Mouse (Mus musculus) layer of hippocampus, adult 18-20 months (tissue): Measurements from ENCODE around the gene Sars2. TPM values are rescaled to one million over a fixed set of nuclear protein-coding genes. Genes with fewer than 3 reads are reported as not detected.

ENCODE experiments used
- DNase-seq, 2 experiments: peaks; one replicate each; pipeline ENCODE4 v3.0.0; 2022; ENCODE audit warnings: low spot score in 2 of 2
- total RNA-seq, 2 experiments: library from RNA; stranded (reverse); gene quantifications; 2 replicates each; pipeline ENCODE4 v1.2.3; 2021

The Sars2 gene
- total RNA-seq, 2 experiments from 2014 or later = 11.1 to 11.2 TPM

DNA sequence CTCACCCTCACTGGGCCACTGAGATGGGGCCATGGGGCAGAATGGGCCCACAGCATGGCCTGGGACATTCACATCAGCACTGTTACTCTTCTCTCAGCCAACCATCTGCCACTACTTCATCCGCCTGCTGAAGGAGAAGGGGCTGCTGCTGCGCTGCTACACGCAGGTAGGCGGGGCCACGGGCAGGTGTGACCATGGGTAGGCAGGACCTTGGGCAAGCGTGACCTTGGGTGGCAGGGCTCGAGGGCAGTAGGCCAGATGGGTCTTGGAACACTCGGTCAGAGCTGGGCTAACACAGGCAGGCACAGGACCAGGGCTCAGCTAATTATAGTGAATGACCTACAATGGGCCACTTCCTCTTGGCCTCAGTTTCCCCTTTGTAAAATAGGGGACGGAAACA is 37.0 kb downstream of the Sars2 start:
- DNase-seq = no peak

DNA sequence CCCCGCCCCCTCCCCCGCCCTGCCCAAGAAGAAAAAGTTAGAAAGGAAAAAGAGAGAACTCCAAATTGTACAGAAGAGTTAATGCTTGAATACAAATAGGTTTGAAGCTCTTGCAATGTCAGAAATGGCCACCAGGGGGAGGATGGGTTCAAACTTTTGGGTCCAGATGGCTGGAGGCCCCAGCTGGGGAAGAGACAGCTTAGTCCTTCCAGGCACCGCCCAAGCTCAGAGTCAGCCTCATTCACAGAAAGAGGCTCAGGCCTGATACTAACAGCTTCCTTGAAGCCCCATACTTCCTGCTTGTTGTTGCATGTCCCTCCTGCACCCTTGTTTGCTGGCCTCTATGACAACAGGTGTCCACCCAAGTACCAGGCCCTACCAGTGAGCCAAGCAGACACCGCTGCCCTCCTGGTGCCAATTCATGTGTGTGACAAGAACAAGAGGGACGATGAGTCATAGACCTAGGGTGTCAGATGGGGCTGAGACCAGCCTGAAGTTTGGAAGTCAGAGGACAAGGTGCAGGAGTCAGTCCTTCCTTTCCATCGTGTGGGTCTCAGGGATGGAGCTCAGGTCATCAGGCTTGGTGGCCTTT is 38.4 kb downstream of the Sars2 start:
- peak; percentile 81 to 96 for DNase-seq

DNA sequence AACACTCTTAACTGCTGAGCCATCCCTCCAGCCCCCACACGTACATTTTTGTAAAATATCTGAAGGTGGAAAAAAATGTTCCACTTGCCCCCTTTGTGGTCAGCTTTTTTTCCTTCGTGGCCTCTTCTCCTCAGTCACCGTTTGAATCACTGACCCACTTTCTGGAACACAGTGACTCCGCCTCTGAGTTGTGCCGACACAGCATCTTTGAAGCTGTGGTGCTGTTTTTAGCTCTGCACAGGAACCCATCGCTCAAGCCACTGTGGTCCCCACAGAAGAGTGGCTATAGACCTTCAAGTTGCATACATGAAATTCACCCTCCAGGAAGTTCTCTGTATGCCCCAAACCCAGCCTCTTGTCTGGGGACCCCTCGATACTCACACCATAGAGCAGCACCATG is 39.1 kb downstream of the Sars2 start:
- no peak for DNase-seq

DNA sequence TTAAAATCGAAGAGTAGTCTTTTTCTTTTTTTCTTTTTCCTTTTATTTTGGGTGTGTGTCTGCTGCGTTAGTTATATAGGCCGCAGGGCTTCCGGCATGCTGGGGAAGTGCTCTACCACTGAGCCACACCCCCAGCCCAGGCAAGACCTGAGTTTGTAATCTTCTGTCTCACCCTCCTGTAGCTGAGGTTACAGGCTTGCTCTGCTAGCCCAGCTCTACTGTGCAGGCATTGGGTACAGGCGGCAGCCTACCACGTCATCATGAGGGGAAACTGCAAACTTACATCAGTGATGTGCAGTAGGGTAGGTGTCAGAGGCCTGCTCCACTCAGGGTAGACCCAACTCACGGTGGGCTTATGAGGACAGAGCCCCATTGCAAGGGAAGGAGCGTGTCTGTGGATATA is 39.5 kb downstream of the Sars2 start:
- DNase-seq = no peak

DNA sequence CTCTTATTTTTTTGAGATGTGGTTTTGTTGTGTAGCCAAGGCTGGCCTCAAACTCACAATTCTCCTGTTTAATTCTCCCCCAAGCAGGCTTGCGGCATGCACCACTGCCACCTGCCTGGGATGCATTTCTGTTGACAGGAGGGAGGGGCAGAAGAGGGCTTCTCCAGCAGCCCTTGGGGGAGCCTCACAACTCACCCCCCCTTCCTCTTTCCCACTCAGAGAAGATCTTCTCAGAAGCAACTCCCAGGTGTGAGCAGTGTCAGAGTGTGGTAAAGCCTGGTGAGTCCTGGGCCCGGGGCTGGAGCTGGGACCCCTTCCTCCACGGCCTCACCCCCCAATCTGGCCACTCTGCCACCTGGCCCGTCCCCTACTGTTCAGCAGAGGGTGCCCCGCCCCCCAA is 43.4 kb downstream of the Sars2 start:
- no peak for DNase-seq

DNA sequence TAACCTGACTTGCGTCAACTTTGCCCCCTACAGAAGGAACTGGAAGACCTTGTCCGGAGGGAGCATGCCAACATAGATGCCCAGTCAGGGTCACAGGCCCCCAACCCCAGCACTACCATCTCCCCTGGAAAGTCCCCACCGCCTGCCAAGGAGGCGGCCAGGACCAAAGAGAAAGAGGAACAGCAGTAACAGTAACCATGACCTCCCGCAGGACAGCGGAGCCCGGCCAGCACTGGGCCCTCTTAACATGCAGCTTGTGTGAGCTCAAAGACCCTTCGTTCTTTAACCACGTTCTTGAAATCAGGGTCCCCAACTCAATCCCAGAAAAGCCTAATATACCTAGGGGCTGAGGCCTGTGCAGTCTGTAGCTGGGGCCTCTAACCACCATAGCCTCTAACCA is 46.1 kb downstream of the Sars2 start:
- no peak for DNase-seq

DNA sequence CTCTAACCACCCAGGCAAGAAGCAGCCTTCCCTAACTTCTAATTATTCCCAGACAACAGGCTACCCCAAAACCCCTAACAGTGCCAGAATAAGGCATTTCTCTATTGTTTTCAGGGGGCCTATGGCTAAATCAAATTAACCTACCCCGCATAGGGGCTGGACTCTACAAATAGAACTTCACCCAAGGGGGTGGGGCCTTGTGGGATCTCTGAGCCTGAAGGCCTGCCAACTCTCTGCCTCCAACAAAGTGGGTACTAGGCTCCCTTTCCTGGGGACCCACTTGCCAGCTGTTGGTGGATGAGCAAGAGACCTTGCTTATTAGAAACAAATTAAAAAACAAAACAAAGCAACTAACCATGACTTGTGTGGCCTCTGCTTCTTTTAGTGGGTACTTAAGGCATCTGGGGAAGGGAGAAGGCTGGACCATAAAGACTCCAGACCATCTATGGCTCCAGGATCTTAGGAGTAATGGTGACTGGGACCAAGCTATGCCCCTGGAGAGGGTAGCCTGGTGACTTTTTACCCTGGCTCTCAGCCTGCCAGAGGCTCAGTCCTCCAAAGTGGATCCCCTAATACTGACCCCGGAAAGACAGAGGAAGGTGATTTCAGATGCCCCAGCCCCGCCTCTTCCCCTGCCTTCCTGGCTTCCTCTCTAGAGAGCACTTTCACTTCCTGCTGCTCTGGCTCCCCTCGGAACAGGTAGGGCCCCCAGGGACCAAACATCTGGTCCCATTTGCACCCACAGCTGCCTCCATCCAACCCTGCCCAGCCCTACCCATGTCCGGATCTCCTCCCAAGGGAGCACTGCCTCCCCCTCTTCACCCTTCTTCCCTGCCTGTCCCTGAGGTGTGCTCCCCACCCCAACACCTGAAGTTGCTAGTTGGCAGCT is 46.8 kb downstream of the Sars2 start, which contains the start of gene Rinl:
Gene Rinl, plus strand, starts transcription at position 663 of the 889 bp plus-strand sequence.
- DNase-seq = no peak

DNA sequence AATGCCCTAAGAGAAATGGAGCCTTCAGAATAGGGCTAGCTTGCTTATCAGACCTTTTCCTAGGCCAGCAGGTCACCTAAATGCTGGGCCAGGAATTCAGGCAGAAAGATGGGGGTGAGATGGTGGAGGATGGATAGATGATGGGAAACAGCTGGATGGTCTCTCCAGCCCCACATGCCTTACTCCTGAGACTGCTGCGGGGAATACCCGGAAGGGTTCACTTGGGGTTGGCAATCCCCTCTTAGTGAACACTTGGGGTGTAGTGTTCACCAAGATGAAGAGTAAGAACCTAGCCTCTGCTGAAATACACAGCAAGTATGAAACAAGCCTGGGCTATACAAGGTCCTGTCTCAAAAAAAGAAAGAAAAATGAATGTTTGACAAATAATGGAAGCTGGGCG is 47.4 kb downstream of the Sars2 start:
- DNase-seq = no peak

DNA sequence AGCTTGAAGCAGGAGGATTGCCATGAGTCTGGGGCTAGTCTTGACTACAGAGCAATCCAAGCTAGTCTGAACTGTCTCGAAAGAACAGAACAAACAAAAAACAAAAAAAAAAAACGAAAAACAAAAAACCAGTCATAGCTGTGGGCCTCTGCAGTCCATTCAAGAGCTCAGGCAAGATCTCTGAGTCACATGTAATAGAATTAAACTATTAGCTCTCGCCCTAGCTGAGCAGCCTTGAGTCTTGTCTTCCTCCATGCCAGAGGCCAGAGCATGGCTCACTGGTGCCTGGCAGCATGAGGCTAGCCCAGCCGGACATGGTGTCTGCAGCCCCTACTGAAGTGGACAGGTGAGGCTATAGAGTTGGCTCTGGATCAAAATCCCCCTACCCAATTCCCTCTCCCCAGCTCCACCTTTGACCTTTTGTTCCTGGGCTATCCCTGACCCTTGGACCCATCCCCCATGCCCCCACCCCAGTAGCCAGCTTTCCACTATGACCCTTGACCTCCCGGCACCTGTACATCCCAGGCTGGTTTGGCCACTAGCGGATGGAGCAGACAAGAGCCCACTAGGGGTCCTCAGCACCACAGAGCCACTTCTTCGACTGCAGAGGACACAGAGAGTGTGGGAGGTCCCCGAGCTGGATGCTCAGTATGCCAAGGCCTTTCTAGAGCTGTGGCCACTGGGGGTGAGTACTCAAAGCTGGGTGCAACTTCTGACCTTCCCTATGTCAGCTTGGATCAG is 48.4 kb downstream of the Sars2 start:
- DNase-seq = no peak

DNA sequence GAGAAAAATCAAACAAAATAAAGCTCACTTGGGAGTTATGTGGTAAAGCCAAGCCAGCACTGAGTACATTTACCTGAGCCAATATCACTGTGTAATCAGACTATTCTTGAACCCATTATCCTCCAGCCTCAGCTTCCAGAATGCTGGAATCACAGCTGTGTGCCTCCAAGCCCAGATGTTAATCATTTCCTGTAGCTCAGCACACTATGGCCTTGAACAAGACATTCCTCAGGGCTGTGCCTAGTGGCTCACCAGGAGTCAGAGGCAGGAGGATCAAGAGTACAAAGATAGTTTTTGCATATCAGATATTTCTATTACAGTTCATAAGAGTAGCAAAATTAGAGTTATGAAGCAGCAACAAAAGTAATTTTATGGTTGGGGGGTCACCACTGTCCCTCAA is 49.9 kb downstream of the Sars2 start:
- no peak for DNase-seq

DNA sequence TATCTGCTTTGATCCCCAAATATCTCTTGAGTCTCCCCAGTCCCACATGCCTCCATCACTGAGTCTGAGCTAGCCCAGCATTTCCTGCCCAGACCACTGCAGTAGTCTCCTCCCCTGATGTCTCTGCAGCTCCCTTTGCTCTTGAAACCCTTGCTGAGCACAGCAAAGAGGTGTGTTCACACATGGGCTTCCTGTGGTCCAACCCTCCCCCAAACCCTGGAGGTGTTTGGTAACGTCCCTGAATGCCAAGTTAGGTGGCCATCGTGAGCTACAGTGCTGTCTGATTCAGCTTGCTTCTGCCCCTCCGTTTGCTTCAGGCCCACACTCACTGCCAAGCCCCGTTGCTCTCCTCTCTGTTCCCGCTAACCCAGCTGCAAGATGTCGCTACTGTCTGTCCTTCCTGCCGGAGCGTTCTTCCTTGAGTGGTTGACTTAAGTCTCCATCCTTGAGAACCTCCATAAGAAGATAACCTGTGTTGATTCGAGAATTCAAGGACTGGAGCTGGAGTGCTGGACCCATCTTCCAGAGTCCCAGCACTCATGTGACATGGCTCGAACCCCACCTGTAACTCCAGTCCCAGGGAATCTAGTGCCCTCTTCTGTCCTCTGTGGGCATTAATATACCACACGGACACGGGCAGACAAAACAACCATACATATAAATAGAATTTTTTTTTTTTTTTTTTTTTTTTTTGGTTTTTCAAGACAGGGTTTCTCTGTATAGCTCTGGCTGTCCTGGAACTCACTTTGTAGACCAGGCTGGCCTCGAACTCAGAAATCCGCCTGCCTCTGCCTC is 50.8 kb downstream of the Sars2 start:
- no peak for DNase-seq

DNA sequence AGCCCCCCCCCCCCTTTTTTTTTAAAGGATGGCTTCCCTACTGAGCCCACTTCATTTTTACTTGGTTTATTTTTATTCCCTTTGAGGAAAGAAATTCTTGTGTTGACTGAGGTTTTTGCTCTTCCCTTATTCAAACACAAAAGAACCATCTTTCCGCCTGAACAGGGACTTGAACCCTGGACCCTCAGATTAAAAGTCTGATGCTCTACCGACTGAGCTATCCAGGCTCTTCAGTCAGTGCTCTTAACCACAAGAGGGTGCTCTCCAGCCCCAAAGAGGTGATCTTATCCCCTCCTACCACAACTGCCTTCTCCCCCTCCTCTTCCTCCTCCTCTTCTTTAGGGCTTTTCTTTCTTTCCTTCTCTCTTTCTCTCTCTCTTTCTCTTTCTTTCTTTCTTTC is 52.0 kb downstream of the Sars2 start:
- no peak for DNase-seq

DNA sequence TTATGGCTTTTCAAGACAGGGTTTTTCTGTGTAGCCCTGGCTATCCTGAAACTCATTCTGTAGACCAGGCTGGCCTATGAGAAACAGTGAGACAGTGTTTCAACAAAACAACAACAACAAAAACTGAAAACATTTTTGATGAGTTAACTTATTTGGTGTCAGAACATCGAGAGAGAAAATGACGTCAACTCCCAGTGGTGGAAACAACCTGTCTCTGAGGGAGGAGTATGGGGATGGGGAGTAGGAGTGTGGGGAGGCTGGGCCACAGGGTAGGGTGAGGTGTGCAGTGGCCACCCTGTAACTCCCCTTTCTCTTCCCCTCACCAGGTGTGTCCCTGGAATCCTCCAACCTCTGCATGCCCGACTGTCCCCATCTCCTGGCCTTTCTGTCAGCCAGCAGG is 52.7 kb downstream of the Sars2 start:
- DNase-seq = no peak

DNA sequence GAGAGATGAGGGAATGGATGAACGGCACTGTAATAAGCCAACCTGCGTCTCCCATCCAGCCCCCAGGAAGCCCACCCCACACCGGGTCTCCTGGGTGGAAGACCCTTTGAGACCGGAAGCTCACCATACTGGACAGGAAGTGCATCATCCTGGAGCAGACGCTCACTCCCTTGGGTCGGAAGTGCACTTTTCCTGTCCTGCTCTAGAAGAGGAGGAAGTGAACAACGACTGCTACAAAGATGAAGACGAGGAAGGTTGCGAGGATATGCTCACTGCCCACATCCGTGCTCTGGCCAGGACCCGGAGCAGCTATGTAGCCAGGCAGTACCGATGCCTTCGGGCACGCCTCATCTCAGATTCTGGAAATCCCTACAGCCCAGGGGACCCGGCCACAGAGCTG is 54.0 kb downstream of the Sars2 start:
- DNase-seq = no peak

DNA sequence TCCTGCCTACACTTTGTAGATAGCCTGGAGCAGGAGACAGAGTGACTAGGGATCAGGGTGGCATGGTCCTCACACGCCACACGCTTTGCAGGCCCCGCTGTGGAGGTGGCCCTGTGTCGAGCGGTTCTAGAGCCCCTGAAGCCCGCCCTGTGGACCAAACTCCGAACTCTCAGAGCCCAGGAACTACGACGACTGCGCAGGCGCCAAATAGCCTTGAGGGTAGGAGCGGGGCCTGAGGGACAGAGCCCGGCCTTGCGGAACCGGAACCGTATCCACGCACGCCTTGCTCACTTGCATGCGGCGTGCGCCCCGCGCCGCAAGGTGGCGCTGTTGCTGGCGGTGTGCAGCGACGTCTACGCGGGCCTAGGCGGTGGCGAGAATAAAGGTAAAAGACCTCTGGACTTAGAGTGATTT is 54.8 kb downstream of the Sars2 start:
- DNase-seq = peak in 1 of 2 experiments; percentile 77

DNA sequence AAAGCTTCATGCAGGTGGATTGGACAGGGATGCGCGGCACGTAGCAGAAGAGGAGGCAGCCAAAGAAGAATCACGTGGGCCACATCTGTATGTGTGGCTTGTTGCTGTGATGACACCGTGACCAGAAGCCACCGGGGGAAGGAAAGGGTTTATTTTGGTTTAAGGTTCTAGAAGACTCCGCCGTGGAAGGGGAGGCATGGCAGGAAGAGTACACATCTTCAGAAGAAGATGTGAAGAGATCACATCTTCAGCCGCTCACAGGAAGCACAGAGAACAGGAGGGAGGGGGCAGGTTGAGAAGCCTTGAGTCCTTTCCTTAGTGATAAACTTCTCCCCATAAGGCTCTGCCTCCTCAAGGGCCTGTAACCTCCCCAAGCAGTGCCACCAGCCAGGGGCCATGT is 58.2 kb downstream of the Sars2 start:
- no peak for DNase-seq

DNA sequence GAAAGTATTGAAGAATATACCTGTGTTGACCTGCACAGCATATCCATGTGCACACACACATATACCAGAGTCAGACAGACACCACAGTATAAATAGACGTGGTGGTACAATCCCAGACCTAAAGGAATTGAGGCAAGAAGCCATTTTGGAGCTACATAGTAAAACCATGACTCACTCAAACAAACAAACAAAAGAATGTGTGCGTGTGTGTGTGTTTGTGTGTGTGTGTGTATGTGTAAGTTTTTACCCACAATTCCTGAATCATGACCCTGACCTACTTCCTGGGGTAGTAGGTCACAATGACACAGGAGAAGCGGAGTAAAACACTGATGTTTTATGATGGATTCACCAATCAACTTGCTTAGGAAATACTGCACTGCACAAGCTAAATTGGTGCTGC is 59.7 kb downstream of the Sars2 start:
- no peak for DNase-seq

DNA sequence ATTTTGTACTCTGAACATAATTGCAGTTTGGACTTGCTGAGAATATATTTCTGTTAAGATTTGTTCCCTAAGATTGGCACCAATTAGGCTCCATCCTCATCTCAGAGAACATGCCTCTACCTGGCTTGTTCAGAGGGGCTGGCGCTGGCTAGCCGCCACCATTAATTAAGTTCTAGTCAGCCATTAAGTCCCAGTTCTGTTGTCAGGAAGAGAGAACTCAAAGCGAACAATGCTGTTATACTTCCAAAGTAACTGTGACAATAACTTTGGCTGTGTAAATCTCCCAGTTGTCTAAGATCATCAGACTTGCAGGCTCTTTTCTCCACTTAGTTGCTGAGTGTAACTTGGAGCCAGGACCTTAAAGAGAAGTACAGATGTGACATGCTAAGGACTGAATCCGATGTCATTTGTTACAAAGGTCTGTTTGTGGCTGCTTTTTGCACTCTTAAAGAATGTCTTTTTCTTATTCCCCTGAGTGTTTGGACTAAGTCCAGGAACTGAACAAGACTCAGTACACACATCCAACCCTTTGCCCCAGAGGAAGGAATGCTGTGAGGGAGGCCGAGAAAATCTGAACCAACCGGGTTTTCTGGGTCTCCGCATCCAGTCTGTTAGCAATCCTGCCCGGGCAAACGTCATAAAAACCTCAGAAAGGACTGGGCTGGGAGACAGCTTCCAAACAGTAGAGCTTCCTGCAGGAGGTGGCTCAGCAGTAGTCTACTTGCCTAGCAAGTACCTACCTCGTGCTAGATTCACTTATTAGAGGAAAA is 60.3 kb downstream of the Sars2 start:
- DNase-seq = no peak

DNA sequence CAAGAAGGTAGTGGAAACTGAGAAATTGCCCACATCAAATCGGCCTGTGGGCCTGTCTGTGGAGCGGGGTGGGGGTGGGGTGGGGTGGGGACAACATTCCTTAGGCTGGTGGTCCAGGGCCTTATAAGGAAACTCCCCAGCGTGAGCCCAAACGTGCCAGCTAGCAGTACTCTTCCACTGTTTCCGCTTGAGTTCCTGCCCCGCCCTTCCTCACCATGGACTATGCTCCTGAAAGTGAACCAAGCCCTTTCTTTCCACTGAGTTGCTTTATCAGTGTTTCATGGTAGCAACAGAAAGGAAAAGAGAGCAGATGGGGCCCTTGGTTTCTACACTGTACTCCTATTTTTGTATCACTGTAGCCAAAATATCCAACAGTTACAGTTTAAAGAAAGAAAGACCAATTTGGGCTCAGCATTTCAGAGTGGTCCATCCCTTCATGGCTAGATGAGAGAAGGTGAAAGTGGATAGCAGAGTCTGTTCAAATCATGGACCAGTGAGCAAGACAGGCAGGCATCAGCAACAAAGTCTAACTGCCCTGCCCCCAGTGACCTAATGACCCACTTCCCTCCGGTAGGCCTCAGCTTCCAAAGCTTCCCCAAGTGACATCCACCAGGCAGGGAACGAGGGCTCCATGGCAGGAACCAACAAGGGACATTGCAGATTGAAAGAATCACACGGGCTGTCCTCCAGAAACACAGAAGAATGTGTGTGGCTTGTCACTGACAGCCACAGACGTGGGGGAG is 61.2 kb downstream of the Sars2 start:
- no peak for DNase-seq
